Mouse (Mus musculus): ENCODE data around the gene Plekhh2. TPM values are rescaled to one million over a fixed set of nuclear protein-coding genes. Genes with fewer than 3 reads are reported as not detected.

Plekhh2 gene
- polyA plus RNA-seq, 1 experiment from 2014 or later, result 12.7 TPM

- WGBS, result 84% methylated on average over 9 of the region's 9 CpGs
- no peak for DNase-seq (ENCODE audit: low spot score)
Observed at GRCm38 (mm10) chr17:84573305-84573704, 61.6 kb downstream of the Plekhh2 start.

DNA sequence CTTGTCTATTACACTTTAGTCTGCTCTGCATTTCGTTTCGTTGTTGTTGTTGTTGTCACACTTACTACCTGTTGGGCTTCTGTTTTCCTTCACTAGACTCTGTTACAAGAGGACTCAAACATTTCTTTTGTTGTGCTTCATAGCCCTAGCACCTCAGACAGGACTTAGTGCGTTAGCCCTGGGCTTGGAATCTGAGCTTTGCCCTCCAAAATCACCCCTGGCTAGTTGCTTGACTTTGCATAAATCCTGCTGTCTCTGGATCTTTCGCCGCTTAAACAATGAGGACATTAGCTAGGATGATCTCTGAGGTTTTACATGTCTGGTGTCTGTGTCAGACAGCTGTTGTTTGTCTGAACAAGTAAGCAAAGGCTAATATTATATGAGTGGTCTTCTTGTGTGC is 62.2 kb downstream of the Plekhh2 start:
- WGBS, result 54% methylated on average over 5 of the region's 5 CpGs
- Histone ChIP-seq H3K4me1 (replicated peaks; ENCODE audit: control insufficient read depth, insufficient read depth, low read length) (no peaks in the 10 kb centered on the region), H3K4me2 (ENCODE audit: low read length) (no peak overlapping the region), H3K36me3 (ENCODE audit: control insufficient read depth, insufficient read depth, low read length) (peaks cover 47% of the 10 kb centered on the region), H3K9me3 (ENCODE audit: control insufficient read depth, low read length) (no peaks in the 10 kb centered on the region), H3K27ac (ENCODE audit: low read depth) (peak overlapping the region; percentile 55; the same call in 1 of the 2 replicates), H3K4me3 (ENCODE audit: low read depth, low read length) (no peak overlapping the region), H3K9ac (ENCODE audit: low read length) (no peak overlapping the region), H3K27me3 (replicated peaks; ENCODE audit: control insufficient read depth, insufficient read depth, low read length) (no peaks in the 10 kb centered on the region)
- DNase-seq (ENCODE audit: low spot score) (peak; percentile 36), ATAC-seq (replicated peaks; ENCODE audit: low FRiP score, low TSS enrichment, low read depth) (no peak)

More at GRCm38 (mm10) chr17:84573305-84573704, 61.6 kb downstream of the Plekhh2 start:
- no peaks in the 10 kb centered on the region for H3K9me3 ChIP-seq (ENCODE audit: control insufficient read depth, low read length)
- no peaks in the 10 kb centered on the region for H3K27me3 ChIP-seq (replicated peaks; ENCODE audit: control insufficient read depth, insufficient read depth, low read length)
- H3K9ac ChIP-seq (ENCODE audit: low read length), result no peak overlapping the region
- ATAC-seq (replicated peaks; ENCODE audit: low FRiP score, low TSS enrichment, low read depth), result no peak
- H3K27ac ChIP-seq (ENCODE audit: low read depth), result no peak overlapping the region
- H3K4me1 ChIP-seq (replicated peaks; ENCODE audit: control insufficient read depth, insufficient read depth, low read length), result no peaks in the 10 kb centered on the region
- no peak overlapping the region for H3K4me2 ChIP-seq (ENCODE audit: low read length)
- peaks cover 49% of the 10 kb centered on the region for H3K36me3 ChIP-seq (ENCODE audit: control insufficient read depth, insufficient read depth, low read length)
- no peak overlapping the region for H3K4me3 ChIP-seq (ENCODE audit: low read depth, low read length)

GRCm38 (mm10) chr17:84575108-84575507 is 63.4 kb downstream of the Plekhh2 start:
- 88% methylated on average over 5 of the region's 5 CpGs for WGBS
- H3K4me1 ChIP-seq (replicated peaks; ENCODE audit: control insufficient read depth, insufficient read depth, low read length), result no peaks in the 10 kb centered on the region
- ATAC-seq (replicated peaks; ENCODE audit: low FRiP score, low TSS enrichment, low read depth), result no peak

GRCm38 (mm10) chr17:84576621-84577293 is 65.1 kb downstream of the Plekhh2 start:
- Histone ChIP-seq H3K9ac (ENCODE audit: low read length) (no peak overlapping the region), H3K27ac (ENCODE audit: low read depth) (no peak overlapping the region), H3K27me3 (replicated peaks; ENCODE audit: control insufficient read depth, insufficient read depth, low read length) (no peaks in the 10 kb centered on the region), H3K4me3 (ENCODE audit: low read depth, low read length) (no peak overlapping the region), H3K4me1 (replicated peaks; ENCODE audit: control insufficient read depth, insufficient read depth, low read length) (no peaks in the 10 kb centered on the region; the same call in 1 of the 2 replicates), H3K4me2 (ENCODE audit: low read length) (no peak overlapping the region), H3K36me3 (ENCODE audit: control insufficient read depth, insufficient read depth, low read length) (peaks cover 38% of the 10 kb centered on the region), H3K9me3 (ENCODE audit: control insufficient read depth, low read length) (no peaks in the 10 kb centered on the region)
- DNase-seq (ENCODE audit: low spot score), result no peak
- no peak for ATAC-seq (replicated peaks; ENCODE audit: low FRiP score, low TSS enrichment, low read depth)
- 70% methylated on average over 16 of the region's 16 CpGs for WGBS

More at GRCm38 (mm10) chr17:84575108-84575507, 63.4 kb downstream of the Plekhh2 start:
- Histone ChIP-seq H3K27me3 (replicated peaks; ENCODE audit: control insufficient read depth, insufficient read depth, low read length) (no peaks in the 10 kb centered on the region), H3K4me3 (ENCODE audit: low read depth, low read length) (no peak overlapping the region), H3K9ac (ENCODE audit: low read length) (no peak overlapping the region), H3K36me3 (ENCODE audit: control insufficient read depth, insufficient read depth, low read length) (peaks cover 38% of the 10 kb centered on the region), H3K27ac (ENCODE audit: low read depth) (no peak overlapping the region), H3K4me2 (ENCODE audit: low read length) (no peak overlapping the region), H3K9me3 (ENCODE audit: control insufficient read depth, low read length) (no peaks in the 10 kb centered on the region)
- peak; percentile 21 for DNase-seq (ENCODE audit: low spot score)

DNA sequence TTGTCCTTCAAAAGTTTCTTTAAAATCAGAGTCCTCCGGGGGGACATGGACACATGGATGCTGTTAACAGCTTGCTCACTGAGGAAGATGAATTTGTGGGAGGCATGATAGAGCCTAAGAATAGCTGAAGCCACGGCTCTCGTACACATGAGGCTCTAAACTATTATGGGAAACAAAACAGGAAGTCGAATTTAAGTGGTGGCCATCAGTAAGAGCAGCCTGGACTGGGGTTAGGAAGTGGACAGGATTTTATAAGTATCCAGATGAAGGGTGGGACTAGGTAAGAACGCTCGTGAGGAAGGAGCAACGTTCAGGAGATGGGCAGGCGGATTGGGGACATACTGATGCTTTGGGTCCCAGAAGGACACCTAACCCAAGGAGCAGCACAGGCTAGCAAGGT is 67.6 kb downstream of the Plekhh2 start:
- no peak overlapping the region for H3K27ac ChIP-seq (ENCODE audit: low read depth)
- WGBS, result 68% methylated on average over 8 of the region's 8 CpGs
- no peak for ATAC-seq (replicated peaks; ENCODE audit: low FRiP score, low TSS enrichment, low read depth)

GRCm38 (mm10) chr17:84579817-84580216 is 68.1 kb downstream of the Plekhh2 start:
- DNase-seq (ENCODE audit: low spot score) (peak; percentile 16), ATAC-seq (replicated peaks; ENCODE audit: low FRiP score, low TSS enrichment, low read depth) (no peak)
- no peaks in the 10 kb centered on the region for H3K9me3 ChIP-seq (ENCODE audit: control insufficient read depth, low read length)
- H3K36me3 ChIP-seq (ENCODE audit: control insufficient read depth, insufficient read depth, low read length), result peaks cover 38% of the 10 kb centered on the region
- no peak overlapping the region for H3K4me2 ChIP-seq (ENCODE audit: low read length)
- no peaks in the 10 kb centered on the region for H3K27me3 ChIP-seq (replicated peaks; ENCODE audit: control insufficient read depth, insufficient read depth, low read length)
- H3K9ac ChIP-seq (ENCODE audit: low read length), result no peak overlapping the region
- 85% methylated on average over 10 of the region's 10 CpGs for WGBS
- H3K4me3 ChIP-seq (ENCODE audit: low read depth, low read length), result no peak overlapping the region
- H3K27ac ChIP-seq (ENCODE audit: low read depth), result no peak overlapping the region
- no peaks in the 10 kb centered on the region; the same call in 1 of the 2 replicates for H3K4me1 ChIP-seq (replicated peaks; ENCODE audit: control insufficient read depth, insufficient read depth, low read length)

More for the DNA sequence above, 67.6 kb downstream of the Plekhh2 start:
- no peaks in the 10 kb centered on the region for H3K9me3 ChIP-seq (ENCODE audit: control insufficient read depth, low read length)
- no peak overlapping the region for H3K4me2 ChIP-seq (ENCODE audit: low read length)
- DNase-seq (ENCODE audit: low spot score), result peak; percentile 42
- H3K4me3 ChIP-seq (ENCODE audit: low read depth, low read length), result no peak overlapping the region
- H3K36me3 ChIP-seq (ENCODE audit: control insufficient read depth, insufficient read depth, low read length), result peaks cover 38% of the 10 kb centered on the region
- no peaks in the 10 kb centered on the region; the same call in 1 of the 2 replicates for H3K4me1 ChIP-seq (replicated peaks; ENCODE audit: control insufficient read depth, insufficient read depth, low read length)
- H3K27me3 ChIP-seq (replicated peaks; ENCODE audit: control insufficient read depth, insufficient read depth, low read length), result no peaks in the 10 kb centered on the region
- no peak overlapping the region for H3K9ac ChIP-seq (ENCODE audit: low read length)

DNA sequence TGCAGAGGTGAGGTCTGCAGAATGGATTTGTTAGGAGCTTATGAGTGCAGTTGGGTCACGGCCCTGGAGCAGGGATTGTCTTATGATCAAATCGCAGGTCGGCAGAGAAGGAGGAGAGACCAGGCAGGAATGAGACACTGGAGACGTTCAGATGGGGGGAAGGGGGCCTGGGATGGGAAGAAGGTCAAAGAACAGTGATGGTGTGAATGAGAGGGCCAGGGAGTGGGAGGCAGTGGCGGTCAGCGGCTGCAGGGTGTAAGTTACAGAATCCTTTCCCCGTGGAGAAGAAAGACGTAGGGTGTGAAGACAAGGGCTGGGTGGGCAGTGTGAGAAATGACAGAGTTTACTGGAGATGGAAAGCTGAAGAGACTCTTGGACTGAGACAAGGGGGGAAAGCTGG is 69.1 kb downstream of the Plekhh2 start:
- Histone ChIP-seq H3K4me3 (ENCODE audit: low read depth, low read length) (no peak overlapping the region), H3K9ac (ENCODE audit: low read length) (no peak overlapping the region), H3K36me3 (ENCODE audit: control insufficient read depth, insufficient read depth, low read length) (peaks cover 29% of the 10 kb centered on the region), H3K9me3 (ENCODE audit: control insufficient read depth, low read length) (no peaks in the 10 kb centered on the region), H3K4me1 (replicated peaks; ENCODE audit: control insufficient read depth, insufficient read depth, low read length) (no peaks in the 10 kb centered on the region; the same call in 1 of the 2 replicates), H3K27ac (ENCODE audit: low read depth) (no peak overlapping the region), H3K4me2 (ENCODE audit: low read length) (no peak overlapping the region), H3K27me3 (replicated peaks; ENCODE audit: control insufficient read depth, insufficient read depth, low read length) (no peaks in the 10 kb centered on the region)
- ATAC-seq (replicated peaks; ENCODE audit: low FRiP score, low TSS enrichment, low read depth) (no peak), DNase-seq (ENCODE audit: low spot score) (no peak)
- WGBS, result 50% methylated on average over 8 of the region's 8 CpGs

- no peak overlapping the region for H3K27ac ChIP-seq (ENCODE audit: low read depth)
- no peak overlapping the region for H3K4me3 ChIP-seq (ENCODE audit: low read depth, low read length)
- WGBS, result 69% methylated on average over 8 of the region's 8 CpGs
- no peak for DNase-seq (ENCODE audit: low spot score)
- no peaks in the 10 kb centered on the region for H3K9me3 ChIP-seq (ENCODE audit: control insufficient read depth, low read length)
- H3K4me1 ChIP-seq (replicated peaks; ENCODE audit: control insufficient read depth, insufficient read depth, low read length), result no peaks in the 10 kb centered on the region; the same call in 1 of the 2 replicates
- no peak overlapping the region for H3K9ac ChIP-seq (ENCODE audit: low read length)
- no peak for ATAC-seq (replicated peaks; ENCODE audit: low FRiP score, low TSS enrichment, low read depth)
- H3K36me3 ChIP-seq (ENCODE audit: control insufficient read depth, insufficient read depth, low read length), result peaks cover 23% of the 10 kb centered on the region
- no peak overlapping the region for H3K4me2 ChIP-seq (ENCODE audit: low read length)
- no peaks in the 10 kb centered on the region for H3K27me3 ChIP-seq (replicated peaks; ENCODE audit: control insufficient read depth, insufficient read depth, low read length)
Observed at GRCm38 (mm10) chr17:84581740-84582414, 70.2 kb downstream of the Plekhh2 start.
